Mouse (Mus musculus) heart, adult 18-20 months (tissue): ENCODE measurements around the gene Cxcr1. TPM values are rescaled to one million over a fixed set of nuclear protein-coding genes. Genes with fewer than 3 reads are reported as not detected.
A peak's percentile ranks its signal among the peaks of the same experiment; 100 is the strongest.

Source experiments
- DNase-seq, 2 experiments: peaks; one replicate each; pipeline ENCODE4 v3.0.0; 2021 to 2022; ENCODE audit warnings: mixed read lengths in 1 of 2
- long read RNA-seq, 2 experiments: library from polyadenylated mRNA; stranded (forward); transcript quantifications; one replicate each; pipeline ENCODE4 v2.0.0; 2021
- total RNA-seq, 2 experiments: library from RNA; stranded (reverse); gene quantifications; 2 replicates each; pipeline ENCODE4 v1.2.3; 2021

Gene Cxcr1
- not detected for total RNA-seq
- long read RNA-seq, experiment 1 = 0 reads
- long read RNA-seq, experiment 2 = 0 reads

- DNase-seq = no peak
These were observed at the start of gene Cxcr1 for GRCm38 (mm10) chr1:74194445-74194844. Gene Cxcr1 (minus strand): TSS chr1:74194631.

DNA sequence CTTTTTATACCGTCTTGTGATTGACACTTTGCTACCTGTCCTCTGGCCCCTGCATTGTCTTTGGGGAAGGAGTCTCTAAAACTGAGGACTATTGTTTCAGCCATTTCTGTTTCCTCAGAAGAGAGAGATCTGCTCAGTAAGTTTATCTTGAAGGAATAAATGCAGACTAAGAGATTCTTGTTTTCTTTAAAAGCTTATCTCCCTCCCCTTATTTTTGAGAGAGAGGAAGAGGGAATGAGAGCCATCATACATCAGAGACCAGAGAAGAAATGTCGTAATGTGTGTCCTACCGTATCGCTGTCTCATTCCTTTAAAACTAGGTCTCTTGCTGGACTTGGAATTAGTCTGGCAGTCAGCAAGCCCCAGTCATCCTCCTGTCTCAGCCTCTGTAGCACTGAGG, 46.4 kb upstream of the Cxcr1 start:
- DNase-seq = no peak

- peak in 1 of 2 experiments; percentile 47 for DNase-seq
These were observed 45.9 kb upstream of the Cxcr1 start for GRCm38 (mm10) chr1:74240311-74240710.

- peak in 1 of 2 experiments; percentile 53 for DNase-seq
These were observed 45.2 kb upstream of the Cxcr1 start for GRCm38 (mm10) chr1:74239618-74240017.

GRCm38 (mm10) chr1:74239162-74239561, 44.7 kb upstream of the Cxcr1 start:
- no peak for DNase-seq

GRCm38 (mm10) chr1:74238136-74238535, 43.7 kb upstream of the Cxcr1 start:
- no peak for DNase-seq

- DNase-seq = no peak
These were observed 43.2 kb upstream of the Cxcr1 start for GRCm38 (mm10) chr1:74237671-74238070.

DNA sequence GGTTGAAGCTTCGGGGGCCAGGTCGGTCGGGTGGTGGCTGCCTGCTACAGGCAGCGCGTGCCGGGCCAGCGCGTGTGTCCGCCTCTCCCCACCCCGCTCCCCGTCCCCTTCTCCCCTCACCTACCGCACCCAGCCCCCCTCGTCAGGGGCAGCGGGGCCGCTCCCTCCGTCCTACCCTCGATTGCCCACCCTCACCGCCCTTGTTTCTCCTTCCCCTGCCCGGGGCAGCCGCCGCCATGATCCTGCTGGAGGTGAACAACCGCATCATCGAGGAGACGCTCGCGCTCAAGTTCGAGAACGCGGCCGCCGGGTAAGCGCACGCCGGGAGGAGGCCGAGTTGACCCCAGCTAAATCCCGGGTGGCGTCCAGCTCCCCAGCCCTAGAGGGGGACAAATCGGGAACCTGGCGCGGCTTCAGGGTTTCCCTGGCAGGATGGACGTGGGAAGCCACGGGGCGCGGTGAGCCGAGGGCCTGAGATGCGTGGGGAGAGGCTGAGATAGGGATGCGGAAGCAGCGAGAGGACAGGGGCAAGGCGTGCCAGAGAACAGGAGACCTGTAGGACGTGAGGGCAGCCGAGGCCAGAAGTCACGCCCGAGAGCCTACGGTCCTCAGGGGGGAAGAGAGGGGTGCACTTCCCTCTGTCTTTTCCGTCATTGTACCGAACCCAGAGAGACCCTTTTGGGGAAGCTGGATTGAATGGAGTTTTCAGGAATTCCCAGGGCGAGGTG, 42.3 kb upstream of the Cxcr1 start:
- peak; percentile 64 to 68 for DNase-seq

DNA sequence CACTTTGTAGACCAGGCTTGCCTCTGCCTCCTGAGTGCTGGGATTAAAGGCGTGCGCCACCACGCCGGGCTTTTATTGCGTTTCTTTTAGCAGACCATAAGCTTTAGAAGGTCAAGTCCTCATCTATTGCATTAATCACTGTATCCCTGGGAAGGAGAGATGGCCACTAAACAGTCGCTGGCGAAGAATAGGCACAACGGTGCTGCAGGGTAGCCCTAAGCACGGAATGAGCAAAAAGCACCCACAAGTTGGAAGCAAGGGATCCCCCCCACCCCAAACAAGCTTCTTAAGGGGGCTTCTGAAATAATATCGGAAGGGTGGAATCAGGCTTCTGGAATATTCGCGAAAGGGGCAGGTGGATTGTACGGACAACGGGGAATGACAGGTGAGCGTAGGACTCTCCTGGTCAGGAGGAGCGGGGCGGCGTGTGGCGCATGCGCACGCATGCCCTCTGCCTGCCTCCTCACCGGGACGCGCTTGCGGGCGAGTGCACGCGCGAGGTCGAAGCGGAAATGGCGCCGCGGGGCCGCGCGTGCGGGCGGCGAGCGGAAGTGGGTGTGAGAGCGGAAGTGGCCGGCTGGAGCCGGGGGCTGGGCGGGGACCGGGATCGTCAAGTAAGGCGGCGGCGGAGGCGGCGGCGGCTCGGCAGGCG, 41.6 kb upstream of the Cxcr1 start, which contains the start of gene Arpc2:
Arpc2 (plus strand) TSS at position 147 of the 652 bp plus-strand sequence.
- DNase-seq = peak; percentile 98 to 99

DNA sequence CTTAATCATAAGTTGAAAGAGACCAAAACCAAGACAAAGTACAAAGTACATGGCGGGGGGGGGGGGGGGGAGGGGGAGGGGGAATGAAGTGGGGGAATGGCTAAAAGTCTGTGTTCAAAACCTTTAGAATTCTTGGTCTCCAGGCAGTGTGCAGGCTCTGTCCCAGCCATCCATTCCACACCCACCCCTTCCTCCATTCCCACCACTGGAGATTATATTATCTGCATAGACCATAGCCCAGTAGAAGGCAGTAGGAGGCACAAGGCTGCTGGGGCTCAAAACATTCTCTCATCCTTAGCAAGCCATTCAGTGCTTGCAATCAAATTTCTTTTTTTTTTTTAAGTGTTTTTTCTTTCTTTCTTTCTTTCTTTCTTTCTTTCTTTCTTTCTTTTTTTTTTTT, 36.6 kb upstream of the Cxcr1 start:
- no peak for DNase-seq

- DNase-seq = no peak
These were observed 35.5 kb upstream of the Cxcr1 start for GRCm38 (mm10) chr1:74229942-74230341.

- peak; percentile 76 to 89 for DNase-seq
These were observed 32.9 kb upstream of the Cxcr1 start for GRCm38 (mm10) chr1:74227317-74227716.

DNA sequence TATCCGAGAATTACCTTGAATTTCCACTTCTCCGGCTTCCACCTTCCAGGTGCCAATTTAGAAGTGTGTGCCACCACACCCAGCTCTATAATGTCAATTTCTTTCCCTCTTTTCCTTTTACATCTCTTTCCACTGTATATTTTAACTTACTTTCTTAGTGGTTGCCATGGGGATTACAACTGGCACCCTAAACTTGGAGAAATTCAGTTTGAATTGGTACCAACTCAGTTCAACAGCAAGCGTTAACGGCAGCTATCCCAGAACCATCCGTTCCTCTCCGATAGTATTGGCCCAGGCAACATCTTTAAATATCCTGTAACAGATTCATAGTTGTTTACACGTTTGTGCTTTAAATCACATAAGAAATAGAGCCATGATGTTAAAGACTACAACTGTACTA, 25.5 kb upstream of the Cxcr1 start:
- no peak for DNase-seq

- DNase-seq = no peak
These were observed 14.5 kb upstream of the Cxcr1 start for GRCm38 (mm10) chr1:74208941-74209340.

DNA sequence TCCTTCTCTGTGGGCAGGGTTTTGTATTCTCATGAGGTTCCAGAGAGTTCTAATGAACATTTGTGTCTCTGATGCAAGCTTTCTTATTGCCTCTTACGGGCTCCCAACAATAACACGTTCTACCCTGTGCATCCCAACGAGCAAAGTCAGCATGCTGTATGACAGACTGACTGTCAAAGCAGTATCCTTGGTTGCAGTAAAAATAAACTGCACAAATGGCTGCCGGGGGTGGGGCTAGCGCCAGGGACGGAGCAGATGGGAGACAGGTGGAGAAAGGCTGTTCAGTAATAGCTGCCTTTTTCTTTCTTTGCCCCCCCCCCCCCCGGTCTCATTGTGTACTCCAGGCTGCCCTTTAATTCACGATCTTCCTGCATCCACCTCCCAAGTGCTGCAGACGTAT, 13.5 kb upstream of the Cxcr1 start:
- no peak for DNase-seq

GRCm38 (mm10) chr1:74206642-74207041, 12.2 kb upstream of the Cxcr1 start:
- no peak for DNase-seq

GRCm38 (mm10) chr1:74205881-74206280, 11.4 kb upstream of the Cxcr1 start:
- DNase-seq = peak; percentile 22 to 57

- DNase-seq = no peak
These were observed 9.0 kb upstream of the Cxcr1 start for GRCm38 (mm10) chr1:74203457-74203856.

GRCm38 (mm10) chr1:74201048-74201844, 6.8 kb upstream of the Cxcr1 start:
- DNase-seq = no peak

GRCm38 (mm10) chr1:74199046-74199445, 4.6 kb upstream of the Cxcr1 start:
- DNase-seq = no peak

GRCm38 (mm10) chr1:74197726-74198470, 3.5 kb upstream of the Cxcr1 start:
- no peak for DNase-seq
